Mouse (Mus musculus): ENCODE results near the gene Appl2. TPM values are rescaled to one million over a fixed set of nuclear protein-coding genes. Genes with fewer than 3 reads are reported as not detected.

Appl2 gene
- polyA plus RNA-seq, 1 experiment from 2014 or later, result 15.2 TPM

- H3K9ac ChIP-seq, result no peak overlapping the region
- H3K4me1 ChIP-seq, result no peaks in the 10 kb centered on the region
- H3K9me3 ChIP-seq (replicated peaks), result no peaks in the 10 kb centered on the region
- no peak overlapping the region for H3K4me2 ChIP-seq
- peaks cover 59% of the 10 kb centered on the region for H3K36me3 ChIP-seq
- ATAC-seq, result no peak
- no peak overlapping the region for H3K27ac ChIP-seq
- WGBS (ENCODE audit: insufficient replicate concordance), result 84% methylated on average over 8 of the region's 8 CpGs
- H3K4me3 ChIP-seq, result no peak overlapping the region
- no peaks in the 10 kb centered on the region for H3K27me3 ChIP-seq (replicated peaks)
These were observed 39.9 kb downstream of the Appl2 start for GRCm38 (mm10) chr10:83608596-83608995.

- Histone ChIP-seq H3K9ac (no peak overlapping the region), H3K27me3 (replicated peaks) (no peaks in the 10 kb centered on the region), H3K27ac (no peak overlapping the region), H3K9me3 (replicated peaks) (no peaks in the 10 kb centered on the region), H3K4me1 (no peaks in the 10 kb centered on the region), H3K36me3 (peaks cover 58% of the 10 kb centered on the region), H3K4me3 (no peak overlapping the region), H3K4me2 (no peak overlapping the region)
- ATAC-seq, result no peak
- 82% methylated on average over 3 of the region's 3 CpGs for WGBS (ENCODE audit: insufficient replicate concordance)
These were observed 41.4 kb downstream of the Appl2 start for GRCm38 (mm10) chr10:83607111-83607510.

- 87% methylated on average over 8 of the region's 8 CpGs for WGBS (ENCODE audit: insufficient replicate concordance)
- Histone ChIP-seq H3K36me3 (peaks cover 57% of the 10 kb centered on the region), H3K9me3 (replicated peaks) (no peaks in the 10 kb centered on the region), H3K4me2 (no peak overlapping the region), H3K27me3 (replicated peaks) (no peaks in the 10 kb centered on the region), H3K4me3 (no peak overlapping the region), H3K4me1 (no peaks in the 10 kb centered on the region), H3K27ac (no peak overlapping the region), H3K9ac (no peak overlapping the region)
- ATAC-seq, result no peak
These were observed 42.8 kb downstream of the Appl2 start for GRCm38 (mm10) chr10:83605637-83606183.

GRCm38 (mm10) chr10:83603956-83604564 is 44.5 kb downstream of the Appl2 start:
- ATAC-seq, result no peak
- Histone ChIP-seq H3K4me1 (no peaks in the 10 kb centered on the region), H3K27ac (no peak overlapping the region), H3K36me3 (peaks cover 70% of the 10 kb centered on the region), H3K4me2 (no peak overlapping the region), H3K27me3 (replicated peaks) (no peaks in the 10 kb centered on the region), H3K9ac (no peak overlapping the region), H3K9me3 (replicated peaks) (no peaks in the 10 kb centered on the region), H3K4me3 (no peak overlapping the region)
- 86% methylated on average over 10 of the region's 10 CpGs for WGBS (ENCODE audit: insufficient replicate concordance)

GRCm38 (mm10) chr10:83600650-83601049 is 47.9 kb downstream of the Appl2 start:
- Histone ChIP-seq H3K4me3 (no peak overlapping the region), H3K9me3 (replicated peaks) (no peaks in the 10 kb centered on the region), H3K27me3 (replicated peaks) (no peaks in the 10 kb centered on the region), H3K36me3 (peaks cover 70% of the 10 kb centered on the region), H3K27ac (no peak overlapping the region), H3K4me1 (no peaks in the 10 kb centered on the region), H3K9ac (no peak overlapping the region), H3K4me2 (no peak overlapping the region)
- no peak for ATAC-seq
- WGBS (ENCODE audit: insufficient replicate concordance), result 83% methylated on average over 11 of the region's 11 CpGs

GRCm38 (mm10) chr10:83594526-83594925 is 54.0 kb downstream of the Appl2 start:
- H3K27ac ChIP-seq, result no peak overlapping the region
- H3K9me3 ChIP-seq (replicated peaks), result no peaks in the 10 kb centered on the region
- H3K4me1 ChIP-seq, result no peaks in the 10 kb centered on the region
- no peak overlapping the region for H3K4me3 ChIP-seq
- no peak overlapping the region for H3K4me2 ChIP-seq
- no peak for ATAC-seq
- H3K36me3 ChIP-seq, result peaks cover 70% of the 10 kb centered on the region
- 79% methylated on average over 5 of the region's 5 CpGs for WGBS (ENCODE audit: insufficient replicate concordance)
- no peak overlapping the region for H3K9ac ChIP-seq
- H3K27me3 ChIP-seq (replicated peaks), result no peaks in the 10 kb centered on the region

- H3K36me3 ChIP-seq, result peaks cover 72% of the 10 kb centered on the region
These were observed 55.9 kb downstream of the Appl2 start for GRCm38 (mm10) chr10:83592616-83593015.

GRCm38 (mm10) chr10:83590801-83591200 is 57.7 kb downstream of the Appl2 start:
- no peak overlapping the region for H3K9ac ChIP-seq
- H3K9me3 ChIP-seq (replicated peaks), result no peaks in the 10 kb centered on the region
- H3K4me3 ChIP-seq, result no peak overlapping the region
- no peak overlapping the region for H3K27ac ChIP-seq
- no peaks in the 10 kb centered on the region for H3K27me3 ChIP-seq (replicated peaks)
- H3K36me3 ChIP-seq, result peaks cover 82% of the 10 kb centered on the region
- no peaks in the 10 kb centered on the region for H3K4me1 ChIP-seq
- WGBS (ENCODE audit: insufficient replicate concordance), result 84% methylated on average over 6 of the region's 6 CpGs
- no peak overlapping the region for H3K4me2 ChIP-seq
- no peak for ATAC-seq

More at GRCm38 (mm10) chr10:83592616-83593015, 55.9 kb downstream of the Appl2 start:
- Histone ChIP-seq H3K4me2 (no peak overlapping the region), H3K9ac (no peak overlapping the region), H3K4me1 (no peaks in the 10 kb centered on the region), H3K27ac (no peak overlapping the region), H3K9me3 (replicated peaks) (no peaks in the 10 kb centered on the region), H3K27me3 (replicated peaks) (no peaks in the 10 kb centered on the region), H3K4me3 (no peak overlapping the region)
- WGBS (ENCODE audit: insufficient replicate concordance), result 85% methylated on average over 7 of the region's 7 CpGs
- ATAC-seq, result no peak

GRCm38 (mm10) chr10:83565449-83566441 is 82.8 kb downstream of the Appl2 start:
- H3K27ac ChIP-seq, result no peak overlapping the region
- H3K27me3 ChIP-seq (replicated peaks), result no peaks in the 10 kb centered on the region
- H3K4me1 ChIP-seq, result no peaks in the 10 kb centered on the region
- no peak overlapping the region for H3K4me3 ChIP-seq
- no peak overlapping the region for H3K9ac ChIP-seq
- H3K36me3 ChIP-seq, result peaks cover 94% of the 10 kb centered on the region
- H3K9me3 ChIP-seq (replicated peaks), result no peaks in the 10 kb centered on the region
- H3K4me2 ChIP-seq, result no peak overlapping the region
- ATAC-seq, result no peak
- WGBS (ENCODE audit: insufficient replicate concordance), result 77% methylated on average over 7 of the region's 7 CpGs

- ATAC-seq, result no peak
- Histone ChIP-seq H3K9me3 (replicated peaks) (no peaks in the 10 kb centered on the region), H3K4me3 (no peak overlapping the region), H3K4me1 (no peaks in the 10 kb centered on the region), H3K36me3 (peaks cover 91% of the 10 kb centered on the region), H3K27me3 (replicated peaks) (no peaks in the 10 kb centered on the region), H3K27ac (no peak overlapping the region), H3K9ac (no peak overlapping the region), H3K4me2 (no peak overlapping the region)
These were observed 85.5 kb downstream of the Appl2 start for GRCm38 (mm10) chr10:83563005-83563404.
